Mouse (Mus musculus) yolk sac, embryonic 10.5 days (tissue): ENCODE data around the gene Samhd1.

ENCODE experiments used
- DNase-seq: peaks from one replicate; pipeline ENCODE4 v3.0.0-alpha.2; 2017; ENCODE audit warnings: low spot score

Samhd1 gene

DNA sequence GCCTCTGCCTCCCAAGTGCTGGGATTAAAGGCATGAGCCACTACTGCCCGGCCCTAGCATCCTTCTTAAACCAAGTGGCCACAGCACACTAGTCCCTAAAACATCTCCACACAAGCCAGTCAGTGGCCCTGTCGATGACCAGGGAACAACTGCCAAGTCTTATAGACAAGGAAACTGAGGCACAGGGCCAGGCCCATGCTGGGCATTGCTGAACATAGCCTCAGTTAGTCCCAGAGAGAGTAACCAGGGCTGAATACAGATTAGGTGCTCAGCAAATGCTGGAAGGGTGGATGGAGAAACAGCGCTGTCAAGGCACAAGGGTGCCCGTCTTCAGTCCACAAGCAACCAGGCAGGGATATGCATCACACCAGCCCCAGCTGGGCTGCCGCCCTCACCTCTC lies 81.9 kb downstream of the Samhd1 start:
- no peak for DNase-seq

DNA sequence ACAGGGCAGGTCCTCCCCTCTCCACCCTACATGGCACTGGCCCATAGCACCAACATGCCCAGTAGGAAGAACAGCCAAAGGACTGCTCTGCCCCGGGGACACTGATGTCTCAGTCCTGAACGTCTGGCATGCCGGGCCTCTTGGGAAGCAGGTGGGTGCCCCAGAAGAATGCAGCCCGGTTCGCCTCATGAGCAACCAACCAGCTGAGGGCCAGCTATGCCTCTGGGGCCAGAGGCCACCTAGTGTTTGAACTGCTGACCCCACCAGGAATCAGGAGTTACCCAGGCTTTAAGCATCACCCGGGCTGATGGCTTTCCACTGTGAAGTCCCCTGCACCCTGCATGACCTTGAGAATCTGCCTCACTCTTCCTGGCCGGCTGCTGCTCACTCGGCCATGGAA lies 82.6 kb downstream of the Samhd1 start:
- no peak for DNase-seq

DNA sequence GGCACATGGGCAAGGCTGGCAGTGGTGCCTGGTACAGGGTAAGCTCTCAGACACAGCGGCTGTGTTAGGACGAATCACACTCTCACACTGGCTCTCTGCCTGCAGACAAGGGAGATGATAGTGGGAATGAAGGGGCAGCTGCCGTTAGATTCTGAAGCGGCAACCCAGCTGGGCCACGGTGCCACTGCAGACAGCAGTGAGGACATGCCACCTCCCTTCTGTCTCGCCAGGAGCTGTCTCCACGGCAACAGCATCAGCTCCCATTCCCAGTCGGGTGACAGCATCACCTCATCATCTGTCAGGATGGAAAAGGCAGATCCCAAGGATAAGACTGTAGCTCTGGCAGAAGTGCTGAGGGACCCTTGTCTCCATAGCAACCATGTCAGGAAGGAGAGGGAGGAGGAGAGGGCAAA lies 85.2 kb downstream of the Samhd1 start:
- no peak for DNase-seq

DNA sequence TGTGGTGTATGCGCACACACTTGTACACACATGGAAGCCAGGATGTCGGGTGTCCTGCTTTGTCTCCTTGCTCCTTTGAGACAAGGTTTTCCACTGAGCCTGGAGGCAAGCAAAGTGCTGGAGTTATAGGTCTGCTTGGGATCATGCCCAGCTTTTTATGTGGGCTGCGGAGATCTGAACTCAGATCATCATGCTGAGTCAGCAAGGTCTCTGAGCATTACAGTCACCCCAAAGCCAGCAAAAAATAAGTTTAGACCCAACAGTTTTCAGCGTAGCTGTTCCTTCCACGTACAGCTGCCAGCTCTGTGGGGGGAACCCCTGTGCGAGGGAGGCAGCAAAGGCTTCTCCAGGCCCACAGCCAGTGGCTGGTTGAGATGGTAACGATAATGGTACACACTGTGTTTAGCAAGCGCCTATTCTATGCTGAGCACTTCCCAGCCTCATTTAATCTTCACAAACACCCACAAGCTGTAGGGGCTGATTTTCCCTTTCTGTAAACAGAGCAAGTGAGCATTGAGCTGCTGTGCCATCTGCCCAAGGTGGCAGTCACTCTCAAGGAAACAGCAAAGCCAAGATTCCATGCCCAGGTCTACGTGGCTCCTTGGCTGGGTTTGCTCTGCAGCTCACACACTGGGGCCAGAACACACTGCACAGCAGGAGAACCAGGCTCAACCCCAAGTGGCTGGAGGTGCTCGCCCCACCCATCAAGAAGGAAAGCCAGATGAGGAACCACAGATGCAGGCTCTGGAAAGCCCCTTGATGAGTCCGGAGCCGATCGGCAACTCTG lies 86.5 kb downstream of the Samhd1 start:
- no peak for DNase-seq
